Mouse (Mus musculus) CH12F3 (cell line): ENCODE results near the gene Ogdhl.

ENCODE experiments used
- in situ Hi-C: fragments of 300-500 bp; cut with MboI; formaldehyde crosslinking; loops from 2 replicates; pipeline ENCODE4 v1.14.3; 2020; ENCODE audit warnings: low sequenced_read_pairs

The Ogdhl gene

GRCm38 (mm10) chr14:32379395-32380098 lies 57.7 kb downstream of the Ogdhl start:
- in situ Hi-C loops, result no loop called here

DNA sequence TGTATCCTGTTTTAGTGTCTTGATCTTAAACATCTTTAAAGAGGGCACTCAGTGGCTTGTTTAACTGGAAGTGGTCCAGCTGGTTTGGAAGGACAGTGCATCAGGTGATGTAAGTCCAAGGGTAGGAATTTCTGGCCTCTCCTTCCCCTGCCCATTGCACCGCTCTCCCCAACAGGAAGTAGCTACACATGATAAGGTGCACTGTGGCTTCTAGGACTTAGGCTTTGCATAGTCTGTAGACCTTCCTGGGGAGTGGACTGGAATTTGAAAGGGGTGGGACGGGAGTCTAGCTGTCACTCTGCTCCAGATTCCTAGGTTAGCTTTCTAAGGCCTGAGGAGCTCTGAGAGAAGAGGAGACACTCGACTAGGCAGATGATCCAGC lies 58.3 kb downstream of the Ogdhl start:
- in situ Hi-C loops, result no loop called here

DNA sequence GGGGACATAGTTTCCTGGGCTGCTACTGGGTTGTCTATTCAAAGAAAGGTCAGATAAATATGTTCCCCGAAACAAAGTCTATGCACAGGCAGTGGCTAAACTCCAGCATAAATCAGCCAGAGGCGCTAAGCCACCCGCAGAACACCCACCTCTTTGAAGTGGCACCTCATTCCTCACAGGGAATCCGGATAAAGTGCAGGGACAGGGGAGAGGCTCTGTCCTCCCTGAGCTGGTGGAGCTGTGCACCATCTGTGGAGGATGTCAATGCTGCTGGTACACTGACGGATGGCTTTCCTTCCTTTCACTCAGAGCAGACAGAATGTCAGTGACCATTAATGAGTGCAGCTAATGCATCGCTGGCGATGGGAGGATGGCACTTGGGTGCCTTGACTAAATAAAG lies 59.2 kb downstream of the Ogdhl start:
- in situ Hi-C loops, result no loop called here

- in situ Hi-C loops, result no loop called here
These were observed 59.8 kb downstream of the Ogdhl start for GRCm38 (mm10) chr14:32381619-32382018.

DNA sequence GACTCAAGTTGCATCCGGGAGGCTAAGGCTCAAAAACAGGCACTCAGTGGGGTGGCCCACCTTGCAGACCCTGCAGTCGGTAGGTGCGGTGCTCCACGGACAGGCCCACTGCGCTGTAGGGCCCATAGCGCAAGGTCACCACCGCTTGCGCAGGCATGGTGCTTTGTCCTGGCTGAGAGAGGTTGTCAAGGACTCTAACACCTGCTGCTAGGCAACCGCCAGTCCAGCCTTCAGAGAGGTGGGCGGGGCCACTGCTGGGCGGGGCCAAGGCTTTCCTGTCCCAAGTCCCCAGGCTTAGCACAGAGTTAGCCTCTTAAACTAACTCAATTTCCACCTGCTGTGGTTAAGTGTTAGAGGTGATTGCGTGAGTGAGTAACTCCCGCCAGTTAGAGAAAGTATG lies 66.4 kb downstream of the Ogdhl start, which contains the start of gene 1700024G13Rik:
Gene 1700024G13Rik (minus strand): TSS at position 196 of the 400 bp plus-strand sequence.
- in situ Hi-C loops, result no loop called here
